Mouse (Mus musculus): Measurements from ENCODE around the gene Syngr4. TPM values are rescaled to one million over a fixed set of nuclear protein-coding genes. Genes with fewer than 3 reads are reported as not detected.
A peak's percentile ranks its signal among the peaks of the same experiment; 100 is the strongest.
"Not testable (repeated sequence)": the region's sequence is repeated elsewhere in the genome, so short reads cannot be mapped to it uniquely, and the experiment has no call there.

Gene Syngr4
- total RNA-seq (2021) (not detected), polyA plus RNA-seq (2012; rRNA removed) (0.90 and 0.98 TPM in 2 replicates)
- long read RNA-seq, result 0 reads

DNA sequence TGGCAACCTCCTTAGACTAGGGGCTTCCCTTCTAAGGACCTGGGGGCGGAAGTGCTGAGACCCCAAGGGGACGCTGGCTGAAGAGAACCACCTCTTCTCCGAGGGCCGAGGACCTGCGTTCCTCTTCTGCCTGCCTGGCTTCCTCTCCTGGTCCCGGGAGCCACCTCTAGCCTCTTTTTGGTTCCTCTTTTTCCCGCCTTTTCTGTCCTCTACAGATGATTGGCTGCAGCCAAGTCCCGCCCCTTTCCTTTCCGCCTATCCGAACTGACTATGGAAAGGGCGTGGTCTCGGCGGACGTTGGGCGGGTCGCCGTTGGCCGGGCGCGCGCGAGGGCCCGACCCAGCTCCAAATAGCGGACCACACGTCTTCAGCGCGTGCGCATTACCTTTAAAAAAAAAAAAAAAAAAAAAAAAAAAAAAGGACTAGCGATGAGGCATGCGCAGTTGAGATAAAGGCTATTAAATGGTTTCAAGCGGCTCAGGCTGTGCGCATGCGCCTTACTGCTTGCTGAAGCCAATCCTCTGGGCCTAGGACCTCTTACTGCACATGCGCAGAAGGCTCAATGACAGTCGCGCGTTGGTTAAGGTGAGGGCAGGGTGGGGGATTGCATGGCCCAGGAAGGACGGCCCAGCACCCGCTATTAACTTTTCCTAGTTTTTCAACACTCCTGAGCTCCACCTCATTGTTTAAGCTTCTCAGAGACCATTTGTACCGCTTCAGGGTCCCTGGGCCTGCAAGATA, at the start of gene Syngr4, which contains the start of gene Tmem143:
Syngr4 (minus strand) TSS at position 198 of the 741 bp plus-strand sequence.
Tmem143 (plus strand) TSS at position 425 of the 741 bp plus-strand sequence.
- DNase-seq, result peak; percentile 97

DNA sequence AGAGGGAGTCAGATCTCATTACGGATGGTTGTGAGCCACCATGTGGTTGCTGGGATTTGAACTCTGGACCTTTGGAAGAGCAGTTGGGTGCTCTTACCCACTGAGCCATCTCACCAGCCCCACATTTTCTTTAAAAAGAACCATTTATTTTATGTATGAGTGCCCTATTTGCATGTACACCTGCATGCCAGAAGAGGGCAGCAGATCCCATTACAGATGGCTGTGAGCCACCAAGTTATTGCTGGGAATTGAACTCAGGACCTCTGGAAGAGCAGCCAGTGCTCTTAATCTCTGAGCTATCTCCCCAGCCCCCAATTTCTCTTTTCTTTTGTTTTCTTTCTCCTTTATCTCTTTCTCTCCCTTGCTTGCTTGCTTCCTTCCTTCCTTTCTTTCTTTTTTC, 46.8 kb upstream of the Syngr4 start:
- not testable (repeated sequence) for DNase-seq

DNA sequence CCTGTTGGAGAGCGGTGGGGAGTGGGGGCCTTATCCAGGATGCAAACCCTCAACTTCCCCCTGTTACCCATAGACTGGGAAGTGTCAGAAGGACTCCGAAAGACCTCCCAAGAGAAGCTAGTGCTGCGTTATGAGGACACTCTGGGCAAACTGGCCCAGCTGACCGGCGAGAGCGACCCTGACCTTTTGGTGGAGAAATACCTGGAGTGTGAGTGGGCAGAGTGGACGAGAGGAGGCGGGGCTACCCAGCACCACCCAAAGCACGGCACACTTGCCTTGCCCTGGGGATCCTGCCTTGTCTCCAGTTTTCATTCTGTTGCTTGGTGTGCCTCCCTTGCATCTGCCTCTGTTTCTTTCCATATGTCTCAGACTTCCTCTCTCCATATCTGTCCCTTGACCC, 45.5 kb upstream of the Syngr4 start:
- DNase-seq, result peak; percentile 88

DNA sequence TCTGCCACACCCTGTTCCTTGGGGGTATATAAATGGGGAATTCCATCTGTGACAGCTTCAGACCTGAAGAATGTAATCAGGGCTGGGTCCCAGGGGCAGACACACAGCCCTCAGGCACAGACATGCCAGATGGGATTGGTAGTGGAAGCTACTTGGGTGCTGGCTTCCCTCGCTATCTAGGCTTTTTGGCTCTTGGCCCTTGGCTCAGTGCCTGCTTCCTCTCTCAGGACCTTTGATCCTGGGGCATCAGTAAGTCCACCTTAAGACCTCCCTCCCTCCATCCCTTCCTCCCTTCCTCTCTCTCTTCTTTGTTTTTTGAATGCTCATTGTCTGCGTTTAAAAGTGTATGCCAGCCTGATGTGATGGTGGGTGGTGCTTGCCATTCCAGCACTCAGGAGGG, 43.3 kb upstream of the Syngr4 start:
- DNase-seq, result no peak

DNA sequence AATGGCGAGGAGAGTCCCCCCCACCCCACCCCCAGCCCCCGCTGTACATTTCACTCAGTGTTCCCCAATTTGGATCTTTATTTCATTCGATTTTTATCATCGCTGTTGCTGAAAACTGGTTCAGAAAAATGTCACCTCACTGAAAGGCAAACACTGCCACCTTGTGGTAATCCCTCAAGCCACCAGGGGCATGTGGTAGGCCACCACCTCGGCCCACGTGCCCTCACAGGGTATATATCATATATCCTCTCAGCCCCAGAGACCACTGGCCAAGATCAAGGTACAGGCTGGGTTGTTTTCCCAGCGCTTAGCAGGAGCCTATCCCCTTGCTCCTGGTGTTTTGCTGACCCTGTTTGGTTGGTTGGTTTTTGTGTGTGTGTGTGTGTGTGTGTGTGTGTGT, 38.6 kb upstream of the Syngr4 start:
- peak; percentile 69 for DNase-seq

DNA sequence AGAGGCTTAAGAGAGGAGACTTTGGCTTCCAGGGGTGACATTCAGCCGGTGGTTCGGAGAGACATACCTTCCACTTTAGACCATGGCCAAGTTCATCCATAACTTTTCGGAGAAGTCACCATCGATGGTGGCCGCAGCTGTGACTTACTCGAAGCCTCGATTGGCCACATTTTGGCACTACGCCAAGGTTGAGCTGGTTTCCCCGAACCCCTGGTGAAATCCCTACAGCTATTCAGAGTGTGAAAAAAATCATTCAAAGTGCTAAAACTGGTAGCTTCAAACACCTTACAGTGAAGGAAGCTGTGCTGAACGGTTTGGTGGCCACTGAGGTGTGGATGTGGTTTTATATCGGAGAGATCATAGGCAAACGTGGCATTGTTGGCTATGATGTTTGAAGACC, 37.3 kb upstream of the Syngr4 start:
- DNase-seq, result not testable (repeated sequence)

DNA sequence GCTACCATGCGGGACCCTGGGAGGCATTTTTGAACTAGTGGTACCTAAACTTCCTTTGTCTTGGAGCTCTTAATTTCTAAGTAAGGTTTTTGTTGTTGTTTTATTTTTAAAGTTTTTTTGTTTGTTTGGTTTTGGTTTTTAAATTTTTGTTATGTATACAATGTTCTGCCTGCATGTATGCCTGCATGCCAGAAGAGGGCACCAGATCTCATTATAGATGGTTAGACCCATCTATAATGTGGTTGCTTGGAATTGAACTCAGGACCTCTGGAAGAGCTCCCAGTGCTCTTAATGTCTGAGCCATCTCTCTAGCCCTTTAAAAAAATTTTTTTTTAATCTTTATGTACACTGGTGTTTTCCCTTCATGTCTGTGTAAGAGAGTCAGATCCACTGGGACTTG, 33.2 kb upstream of the Syngr4 start:
- DNase-seq, result no peak

DNA sequence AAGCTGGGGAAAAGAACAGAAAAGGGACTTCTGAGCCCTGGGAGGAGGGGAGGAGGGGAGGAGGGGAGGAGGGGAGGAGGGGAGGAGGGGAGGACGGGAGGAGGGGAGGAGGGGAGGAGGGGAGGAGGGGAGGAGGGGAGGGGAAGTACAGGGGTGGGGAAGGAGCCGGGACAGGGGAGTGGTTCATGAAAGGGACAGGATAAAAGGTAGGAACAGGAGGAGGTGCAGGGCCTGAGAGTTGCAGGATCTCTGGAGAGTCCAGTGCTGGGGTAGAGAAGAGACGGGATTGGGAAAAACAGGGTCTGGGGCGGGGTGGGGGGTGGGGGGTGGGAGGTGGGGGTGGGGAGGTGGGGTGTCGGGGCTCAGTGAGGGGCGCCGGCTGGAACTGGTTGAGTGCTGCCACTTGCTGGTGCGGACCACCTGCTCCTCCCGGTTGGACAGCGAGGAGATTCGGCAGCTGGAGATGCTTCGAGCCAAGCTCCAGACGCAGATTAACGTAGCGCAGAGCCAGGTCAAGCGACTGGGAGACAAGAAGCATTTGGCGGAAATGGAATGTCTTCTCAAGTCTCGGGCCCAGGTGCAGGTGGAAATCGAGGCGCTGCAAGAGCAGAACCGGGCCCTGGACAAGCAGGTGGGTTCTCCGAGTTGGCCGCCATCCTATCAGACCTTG, 32.2 kb upstream of the Syngr4 start:
- DNase-seq, result no peak

DNA sequence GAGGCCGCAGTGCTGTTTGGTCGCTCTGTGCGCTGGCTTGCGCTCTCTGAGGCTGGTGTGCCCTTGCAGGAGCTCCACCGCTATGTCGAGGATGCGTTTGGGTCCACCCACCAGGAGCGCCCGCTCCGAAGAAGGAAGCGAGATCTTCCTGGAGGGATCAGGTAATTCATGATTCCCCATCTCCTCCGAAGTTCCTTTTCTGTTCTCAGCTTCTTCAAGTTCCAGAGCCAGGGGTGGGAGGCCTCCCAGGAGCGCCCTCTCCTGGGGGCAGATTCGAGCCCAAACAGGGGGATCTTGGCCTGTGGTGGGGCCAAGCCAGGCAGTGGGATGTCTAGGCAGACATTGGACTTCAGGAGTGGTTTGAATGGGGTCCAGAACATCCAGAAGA, 27.9 kb upstream of the Syngr4 start:
- peak; percentile 58 for DNase-seq

DNA sequence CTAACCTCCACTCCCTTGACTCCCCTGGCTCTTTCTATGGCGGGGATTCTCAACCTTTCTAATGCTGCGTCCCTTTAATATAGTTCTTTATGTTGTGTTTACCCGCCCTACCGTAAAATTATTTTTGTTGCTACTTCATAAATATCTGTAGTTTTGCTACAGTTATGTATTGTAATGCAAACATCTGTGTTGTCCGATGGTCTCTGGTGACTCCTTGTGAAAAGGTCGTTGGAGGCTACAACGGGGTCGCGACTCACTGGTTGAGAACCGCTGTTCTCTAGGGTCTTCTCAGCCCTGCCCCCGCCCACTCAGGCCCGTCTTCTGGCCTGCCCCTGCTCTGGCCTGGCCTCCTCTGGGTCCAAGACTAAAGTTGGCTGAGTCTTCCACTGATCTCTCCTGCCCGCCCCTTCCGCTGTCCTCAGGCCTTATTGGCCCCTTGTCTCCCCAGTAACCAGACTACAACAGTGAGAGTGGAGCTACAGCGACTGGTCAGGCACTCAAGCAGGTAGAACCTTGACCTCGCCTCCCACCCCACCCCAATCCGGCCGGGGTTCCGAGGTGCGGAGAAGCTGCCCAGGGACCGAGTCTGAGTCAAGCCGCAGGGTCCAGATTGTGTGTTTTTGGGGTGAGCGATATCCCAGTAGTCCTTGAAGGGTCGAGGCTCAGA, 27.4 kb upstream of the Syngr4 start, which contains the start of gene Ccdc114:
Ccdc114 (plus strand) TSS at position 311 of the 667 bp plus-strand sequence.
- DNase-seq, result peak; percentile 90

DNA sequence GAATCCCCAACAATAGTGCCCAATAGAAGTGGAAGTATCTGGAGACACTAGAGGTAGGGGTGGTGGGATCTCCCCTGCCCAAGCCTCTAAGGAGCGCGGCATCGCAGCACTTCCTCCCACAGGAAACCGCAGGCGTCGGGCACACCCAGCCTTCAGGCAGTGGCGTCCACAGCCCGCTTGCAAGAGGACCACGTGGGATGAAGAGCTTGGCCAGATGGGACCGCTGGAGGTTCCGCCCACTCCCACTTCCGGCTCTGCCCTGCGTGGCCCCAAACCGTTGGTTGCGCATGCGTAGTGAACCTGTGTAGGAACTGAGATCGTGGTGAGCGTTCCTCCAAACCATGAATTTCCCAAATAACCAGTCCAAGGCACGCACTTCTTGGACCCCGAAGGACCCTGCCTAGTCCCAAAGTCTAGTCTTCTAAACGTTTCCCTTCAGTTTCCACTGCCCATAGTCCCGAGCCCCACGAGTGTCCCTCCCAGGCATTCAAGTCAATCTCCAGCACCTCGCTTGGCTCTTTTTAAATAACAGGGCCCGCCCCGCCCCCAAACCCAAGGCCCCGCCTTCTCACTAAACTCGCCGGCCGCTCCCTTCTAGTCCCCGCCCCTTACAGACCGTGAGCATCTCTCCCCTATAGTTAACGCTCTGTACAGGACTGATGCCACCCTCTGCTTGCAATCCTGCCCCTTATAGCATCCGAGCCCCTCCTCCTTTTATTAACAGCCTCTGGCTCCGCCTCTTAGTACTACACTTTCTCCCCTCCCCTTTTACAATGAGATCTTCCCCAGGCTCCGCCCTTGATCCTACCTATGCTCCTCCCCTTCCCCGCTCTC, 26.6 kb upstream of the Syngr4 start:
- DNase-seq, result peak; percentile 96

DNA sequence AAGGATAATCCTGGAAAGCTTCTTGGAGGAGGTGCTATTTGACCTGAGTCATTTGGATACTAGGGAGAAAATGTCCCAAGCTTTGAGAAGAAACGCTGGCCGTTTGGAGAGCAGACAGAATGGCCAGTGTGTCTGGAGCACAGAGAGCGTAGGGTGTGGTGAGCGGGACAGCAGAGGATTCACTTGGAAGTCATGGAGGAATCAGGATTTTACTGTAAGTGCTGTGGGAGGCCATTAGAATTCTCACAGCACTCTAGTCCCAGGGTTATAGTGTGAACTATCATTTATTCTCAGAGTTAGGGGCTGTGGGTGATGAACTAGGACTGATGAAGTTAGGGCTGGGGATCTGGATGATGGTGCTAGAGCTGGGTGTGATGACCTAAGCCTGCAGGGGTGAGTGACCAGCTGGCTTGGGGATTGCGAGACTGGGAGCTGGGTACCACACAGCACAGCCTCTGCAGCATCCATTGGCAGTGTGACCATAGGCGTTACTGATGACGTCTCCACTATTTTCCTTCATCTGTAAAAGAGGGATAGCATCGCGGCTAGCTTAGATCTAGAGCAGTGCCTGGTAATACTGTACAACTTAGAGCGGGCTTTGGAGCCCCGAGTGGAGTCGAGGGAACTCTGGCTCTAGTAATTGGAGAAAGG, 25.6 kb upstream of the Syngr4 start:
- DNase-seq, result no peak

DNA sequence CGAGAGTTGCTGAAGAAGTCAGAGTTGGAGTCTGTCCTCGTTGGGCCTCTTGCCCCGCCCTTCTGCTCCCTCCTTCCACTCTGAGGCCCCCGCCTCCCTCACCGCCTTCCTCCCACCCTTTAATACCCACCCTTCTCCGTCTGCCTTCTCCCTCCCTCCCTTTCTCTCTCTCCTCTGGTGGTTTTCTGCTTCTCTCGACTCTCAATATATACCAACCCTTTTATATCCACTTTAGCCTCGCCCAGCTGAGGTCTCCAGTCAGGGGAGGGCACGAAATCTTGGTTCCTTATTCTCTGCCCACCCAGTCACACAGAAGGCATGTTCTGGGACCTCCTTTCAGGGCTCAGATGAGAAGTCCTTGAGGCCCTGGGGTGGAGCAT, 24.7 kb upstream of the Syngr4 start, which contains the start of gene Emp3:
Emp3 (minus strand) TSS at position 163 of the 380 bp plus-strand sequence.
- peak; percentile 77 for DNase-seq

DNA sequence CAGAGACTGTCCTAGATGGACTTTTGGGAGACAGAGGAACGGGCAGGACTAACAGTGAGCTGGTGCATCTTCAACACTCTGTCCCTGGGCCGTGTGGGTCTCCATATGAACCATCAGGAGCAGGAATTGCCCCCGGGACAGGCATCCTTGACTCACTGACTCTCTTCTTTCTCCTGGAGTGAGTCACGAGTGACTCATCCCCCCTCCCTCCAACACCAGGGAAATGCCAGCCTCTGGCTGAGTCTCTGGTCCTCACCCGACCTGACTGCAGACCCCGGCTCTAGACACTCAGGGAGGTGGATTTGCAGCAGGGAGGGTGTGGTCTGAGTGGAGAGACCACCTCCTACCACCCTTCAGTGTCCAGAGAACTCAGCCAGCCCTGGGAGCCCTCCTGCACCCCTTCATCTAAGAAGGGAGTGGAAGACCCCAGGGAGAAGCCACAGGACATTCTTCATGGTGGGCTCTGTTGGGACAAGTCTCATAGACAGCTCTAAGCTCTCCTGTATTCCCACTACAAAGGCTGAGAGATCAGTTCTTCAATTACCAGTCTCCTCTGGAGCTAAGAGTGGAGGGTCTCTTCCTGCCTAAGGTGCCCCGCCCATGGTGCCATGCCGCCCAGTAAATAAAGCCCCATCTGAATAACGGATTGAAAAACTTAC, 24.2 kb upstream of the Syngr4 start:
- DNase-seq, result peak; percentile 92

DNA sequence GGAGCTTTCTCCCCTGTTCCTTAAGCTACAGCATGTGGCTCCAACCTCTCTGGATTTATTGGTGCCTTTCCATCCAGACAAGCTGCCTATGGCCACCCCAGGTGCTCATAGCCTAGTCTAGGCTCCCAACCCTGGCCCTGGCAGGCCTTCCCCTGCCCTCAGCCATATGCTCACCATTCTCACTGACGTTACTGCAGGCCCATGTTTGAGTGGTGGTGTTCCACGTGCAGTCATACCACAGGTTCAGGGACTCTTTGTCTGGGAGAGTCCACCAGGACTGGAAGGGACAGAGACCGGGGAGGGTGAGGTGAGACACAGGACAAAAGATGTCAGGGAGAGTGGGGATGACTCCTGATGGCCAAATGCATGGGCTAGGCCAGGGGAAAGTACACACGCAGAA, 23.2 kb upstream of the Syngr4 start:
- peak; percentile 42 for DNase-seq

DNA sequence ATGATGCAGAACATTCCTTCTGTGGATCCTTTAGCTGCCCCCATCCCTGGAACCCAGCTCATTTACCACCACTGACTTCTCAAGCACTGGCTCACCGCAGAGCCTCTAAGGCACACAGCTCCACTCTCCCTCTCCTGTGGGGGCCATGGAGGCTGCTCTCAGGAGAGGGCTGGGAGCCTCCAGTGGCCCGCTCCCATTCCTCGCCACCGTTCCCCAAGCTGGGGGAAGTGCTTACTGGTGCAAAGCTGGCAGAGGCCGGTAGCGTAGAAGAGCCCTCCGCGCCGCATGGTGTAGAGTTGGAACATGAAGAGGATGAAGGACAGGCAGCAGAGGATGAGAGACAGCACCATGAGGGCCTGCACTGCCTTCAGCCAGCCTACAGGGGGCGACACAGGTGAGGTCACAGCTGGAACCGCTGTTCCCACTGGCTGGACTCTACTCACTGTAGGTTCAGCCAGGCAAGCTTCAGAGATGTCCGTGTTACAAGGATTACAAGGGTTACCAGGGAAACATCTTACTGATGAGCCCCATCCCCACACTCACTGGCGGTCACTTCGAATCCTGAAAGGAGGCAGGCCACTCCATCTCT, 22.7 kb upstream of the Syngr4 start:
- DNase-seq, result peak; percentile 35

DNA sequence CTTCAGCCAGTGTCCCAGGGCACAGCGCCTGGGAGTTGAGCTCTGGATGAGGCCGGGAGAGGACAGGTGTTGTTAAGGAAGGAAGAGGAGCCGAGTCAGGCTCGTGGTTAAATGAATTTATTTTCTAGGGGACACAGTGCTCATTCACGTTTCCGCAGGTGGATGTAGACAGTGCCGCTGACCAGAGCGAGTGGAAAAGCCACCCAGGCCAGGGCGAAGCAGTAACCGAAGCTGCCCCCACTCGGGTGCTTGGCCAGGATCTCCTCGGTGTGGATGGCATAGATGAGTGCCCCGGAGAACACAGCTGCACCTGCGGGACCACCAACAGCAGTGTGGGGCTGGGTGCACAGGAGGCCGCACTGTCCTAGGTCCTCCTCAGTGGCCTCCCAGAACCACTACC, 21.4 kb upstream of the Syngr4 start:
- no peak for DNase-seq

DNA sequence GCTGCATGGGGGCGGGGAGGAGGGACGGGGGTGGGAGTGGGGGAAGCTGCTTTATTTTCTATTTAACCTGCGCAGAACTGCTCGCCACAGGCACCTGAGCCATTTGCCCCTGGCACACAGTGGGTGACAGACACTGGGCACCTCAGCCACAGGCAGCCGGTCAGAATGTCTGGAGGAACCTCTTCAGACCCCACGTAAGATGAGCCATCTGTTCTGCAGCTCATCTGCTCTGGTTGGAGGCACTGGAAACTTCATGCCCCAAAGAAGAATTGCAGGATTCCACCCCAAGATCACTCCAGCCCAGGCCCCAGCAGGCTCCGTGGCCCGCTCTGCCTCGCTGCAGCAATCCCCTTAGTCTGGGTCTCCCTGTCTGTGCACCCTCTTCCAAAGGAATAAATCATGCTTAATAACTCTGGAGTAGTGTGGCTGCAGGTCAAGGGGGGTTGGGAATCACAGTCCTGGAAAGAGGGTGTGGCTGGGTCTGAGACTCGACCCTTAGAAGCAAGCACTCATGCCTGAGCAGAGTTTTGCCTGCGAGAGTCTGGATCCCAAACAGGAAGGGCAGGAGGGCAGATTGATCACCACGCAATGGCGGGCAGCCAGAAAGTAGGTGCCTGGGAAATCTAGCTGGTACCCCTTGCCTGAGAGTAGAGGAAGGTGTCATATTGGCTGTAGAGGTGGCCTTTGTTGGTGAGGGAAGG, 20.6 kb upstream of the Syngr4 start:
- DNase-seq, result peak; percentile 52
